Mouse (Mus musculus): ENCODE results near the gene Zfp385b. TPM values are rescaled to one million over a fixed set of nuclear protein-coding genes. Genes with fewer than 3 reads are reported as not detected.

Gene Zfp385b
- polyA plus RNA-seq, 1 experiment, result 66.9 TPM

GRCm38 (mm10) chr2:77662171-77662570 lies 157.3 kb downstream of the Zfp385b start:
- TF ChIP-seq CTCF (IDR thresholded peaks at IDR 0.05; ENCODE audit: borderline replicate concordance, insufficient read depth, low read depth, low read length), result no peak
- no peak for TF ChIP-seq POLR2A (IDR thresholded peaks at IDR 0.05; ENCODE audit: borderline replicate concordance, insufficient read depth, low read length)
- Histone ChIP-seq H3K4me1 (ENCODE audit: control insufficient read depth, insufficient read depth, low read length) (peaks cover 5% of the 10 kb centered on the region), H3K4me3 (replicated peaks; ENCODE audit: insufficient read depth, low read depth, low read length) (no peak overlapping the region), H3K27me3 (ENCODE audit: control insufficient read depth, insufficient read depth, low read length) (no peaks in the 10 kb centered on the region), H3K27ac (ENCODE audit: insufficient read depth, low read length) (no peak overlapping the region)
- DNase-seq, result peak in 1 of 2 experiments; percentile 42
- WGBS, result 37% methylated on average over 5 of the region's 5 CpGs

DNA sequence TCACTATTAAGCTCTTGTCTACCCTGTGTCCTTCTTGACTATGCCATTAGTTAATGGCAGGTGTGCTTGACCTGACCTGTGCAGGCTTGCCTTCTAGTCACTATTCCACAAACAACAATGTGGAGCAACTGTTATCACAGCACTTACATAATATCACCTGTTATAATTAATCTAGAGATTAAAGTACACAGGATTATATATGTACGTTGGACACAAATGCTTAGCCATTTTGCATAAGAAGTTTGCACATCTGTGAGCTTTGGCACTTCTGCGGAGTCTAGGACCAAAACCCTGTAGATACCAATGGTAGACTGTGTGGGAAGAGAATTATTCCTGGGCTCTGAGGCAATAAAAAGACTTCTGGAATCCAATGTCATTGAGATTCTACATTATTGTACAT lies 165.8 kb downstream of the Zfp385b start:
- no peak overlapping the region for H3K27ac ChIP-seq (ENCODE audit: insufficient read depth, low read length)

DNA sequence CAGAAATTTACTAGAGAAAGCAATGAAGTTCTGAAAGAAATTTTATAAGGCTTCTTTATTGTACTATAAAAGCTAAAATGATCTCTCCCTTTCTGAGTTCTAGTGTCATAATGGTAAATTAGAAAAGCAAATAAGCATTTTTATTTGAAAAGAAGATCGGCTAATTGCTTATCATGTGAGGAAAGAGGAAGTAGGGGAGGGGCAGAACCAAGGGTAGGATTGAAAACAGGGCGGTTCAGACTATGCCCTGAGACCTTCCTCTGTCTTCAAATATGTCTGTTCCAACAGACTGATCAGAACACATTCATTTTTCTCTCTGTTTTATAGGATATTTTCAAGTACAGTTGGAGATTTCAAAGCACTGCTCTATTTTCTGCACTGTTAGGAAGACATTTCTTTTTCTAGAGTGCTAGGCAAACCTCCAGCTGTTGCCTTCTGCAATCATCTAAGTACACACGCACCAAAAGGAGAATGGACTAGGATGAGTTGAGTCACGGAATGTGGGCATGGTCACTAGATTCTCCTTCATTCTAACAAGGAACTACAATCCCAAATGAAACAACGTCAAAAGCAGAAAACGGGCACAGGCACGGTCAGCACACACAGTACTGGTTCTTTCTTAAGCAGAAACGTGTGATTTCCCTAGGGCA lies 177.8 kb downstream of the Zfp385b start:
- Histone ChIP-seq H3K27ac (ENCODE audit: insufficient read depth, low read length) (no peak overlapping the region), H3K4me1 (ENCODE audit: control insufficient read depth, insufficient read depth, low read length) (peaks cover 2% of the 10 kb centered on the region), H3K27me3 (ENCODE audit: control insufficient read depth, insufficient read depth, low read length) (no peaks in the 10 kb centered on the region), H3K4me3 (replicated peaks; ENCODE audit: insufficient read depth, low read depth, low read length) (no peak overlapping the region)
- no peak for TF ChIP-seq POLR2A (IDR thresholded peaks at IDR 0.05; ENCODE audit: borderline replicate concordance, insufficient read depth, low read length)
- TF ChIP-seq CTCF (IDR thresholded peaks at IDR 0.05; ENCODE audit: borderline replicate concordance, insufficient read depth, low read depth, low read length), result no peak
- no peak for DNase-seq
- 90% methylated on average over 8 of the region's 8 CpGs for WGBS

More for the DNA sequence above, 165.8 kb downstream of the Zfp385b start:
- no peak for DNase-seq
- H3K4me3 ChIP-seq (replicated peaks; ENCODE audit: insufficient read depth, low read depth, low read length), result no peak overlapping the region
- no peaks in the 10 kb centered on the region; the same call in 1 of the 2 replicates for H3K4me1 ChIP-seq (ENCODE audit: control insufficient read depth, insufficient read depth, low read length)
- 93% methylated on average over 2 of the region's 2 CpGs for WGBS
- TF ChIP-seq POLR2A (IDR thresholded peaks at IDR 0.05; ENCODE audit: borderline replicate concordance, insufficient read depth, low read length), result no peak
- TF ChIP-seq CTCF (IDR thresholded peaks at IDR 0.05; ENCODE audit: borderline replicate concordance, insufficient read depth, low read depth, low read length), result no peak
- no peaks in the 10 kb centered on the region for H3K27me3 ChIP-seq (ENCODE audit: control insufficient read depth, insufficient read depth, low read length)

DNA sequence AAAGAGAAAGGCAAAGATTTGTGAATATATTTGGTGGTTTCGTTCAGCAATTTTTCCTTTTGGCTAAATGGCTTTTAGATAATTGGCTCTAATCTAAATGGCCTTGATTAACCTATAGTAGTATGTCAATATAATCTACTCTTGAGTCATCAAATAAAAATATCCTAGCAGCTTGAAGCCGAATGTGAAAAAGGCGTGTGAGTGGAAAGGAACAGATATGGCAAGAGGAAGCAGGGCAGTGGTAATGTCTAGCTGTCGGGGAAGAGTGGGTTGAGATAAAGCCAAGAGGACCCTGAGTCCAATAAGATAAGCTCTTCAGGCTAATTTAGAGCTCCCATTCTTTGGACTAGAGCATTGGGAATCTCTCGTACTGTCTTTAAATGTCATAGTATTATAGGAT lies 179.4 kb downstream of the Zfp385b start:
- DNase-seq, result no peak
- WGBS, result 62% methylated on average over 5 of the region's 5 CpGs
- no peak overlapping the region for H3K4me3 ChIP-seq (replicated peaks; ENCODE audit: insufficient read depth, low read depth, low read length)
- peaks cover 5% of the 10 kb centered on the region for H3K4me1 ChIP-seq (ENCODE audit: control insufficient read depth, insufficient read depth, low read length)
- H3K27me3 ChIP-seq (ENCODE audit: control insufficient read depth, insufficient read depth, low read length), result no peaks in the 10 kb centered on the region
- H3K27ac ChIP-seq (ENCODE audit: insufficient read depth, low read length), result no peak overlapping the region
- no peak for TF ChIP-seq POLR2A (IDR thresholded peaks at IDR 0.05; ENCODE audit: borderline replicate concordance, insufficient read depth, low read length)
- no peak for TF ChIP-seq CTCF (IDR thresholded peaks at IDR 0.05; ENCODE audit: borderline replicate concordance, insufficient read depth, low read depth, low read length)

DNA sequence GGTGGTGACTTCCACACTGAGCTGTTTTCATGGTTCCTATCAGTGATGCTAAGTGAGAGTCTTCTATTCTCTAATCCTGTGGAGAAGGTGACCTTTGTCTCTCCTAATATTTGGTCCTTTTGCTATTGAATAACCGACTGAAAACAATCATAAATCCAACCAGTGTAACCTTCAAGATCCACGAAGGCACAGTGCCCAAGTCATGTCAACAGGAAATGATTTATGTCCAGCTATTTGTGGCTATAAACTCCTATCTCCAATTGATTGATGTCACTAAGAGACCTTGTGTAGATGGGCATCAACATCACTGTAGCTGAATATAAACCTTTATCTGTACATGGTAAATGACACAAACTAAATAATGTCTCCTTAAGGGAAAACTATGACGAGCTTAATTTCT lies 187.8 kb downstream of the Zfp385b start:
- WGBS, result 36% methylated on average over 3 of the region's 3 CpGs
- H3K27ac ChIP-seq (ENCODE audit: insufficient read depth, low read length), result no peak overlapping the region

GRCm38 (mm10) chr2:77627622-77628231 lies 191.7 kb downstream of the Zfp385b start:
- TF ChIP-seq POLR2A (IDR thresholded peaks at IDR 0.05; ENCODE audit: borderline replicate concordance, insufficient read depth, low read length), result no peak
- Histone ChIP-seq H3K27ac (ENCODE audit: insufficient read depth, low read length) (no peak overlapping the region), H3K27me3 (ENCODE audit: control insufficient read depth, insufficient read depth, low read length) (no peaks in the 10 kb centered on the region), H3K4me3 (replicated peaks; ENCODE audit: insufficient read depth, low read depth, low read length) (no peak overlapping the region), H3K4me1 (ENCODE audit: control insufficient read depth, insufficient read depth, low read length) (peaks cover 3% of the 10 kb centered on the region)
- 87% methylated on average over 3 of the region's 3 CpGs for WGBS
- no peak for DNase-seq

More for the DNA sequence above, 187.8 kb downstream of the Zfp385b start:
- Histone ChIP-seq H3K27me3 (ENCODE audit: control insufficient read depth, insufficient read depth, low read length) (no peaks in the 10 kb centered on the region), H3K4me3 (replicated peaks; ENCODE audit: insufficient read depth, low read depth, low read length) (no peak overlapping the region), H3K4me1 (ENCODE audit: control insufficient read depth, insufficient read depth, low read length) (peaks cover 4% of the 10 kb centered on the region)
- DNase-seq, result no peak
- TF ChIP-seq POLR2A (IDR thresholded peaks at IDR 0.05; ENCODE audit: borderline replicate concordance, insufficient read depth, low read length) (no peak), CTCF (IDR thresholded peaks at IDR 0.05; ENCODE audit: borderline replicate concordance, insufficient read depth, low read depth, low read length) (no peak)

GRCm38 (mm10) chr2:77618686-77619085 lies 200.8 kb downstream of the Zfp385b start:
- Histone ChIP-seq H3K27me3 (ENCODE audit: control insufficient read depth, insufficient read depth, low read length) (no peaks in the 10 kb centered on the region), H3K4me1 (ENCODE audit: control insufficient read depth, insufficient read depth, low read length) (no peaks in the 10 kb centered on the region), H3K4me3 (replicated peaks; ENCODE audit: insufficient read depth, low read depth, low read length) (no peak overlapping the region), H3K27ac (ENCODE audit: insufficient read depth, low read length) (no peak overlapping the region)
- no peak for TF ChIP-seq POLR2A (IDR thresholded peaks at IDR 0.05; ENCODE audit: borderline replicate concordance, insufficient read depth, low read length)
- TF ChIP-seq CTCF (IDR thresholded peaks at IDR 0.05; ENCODE audit: borderline replicate concordance, insufficient read depth, low read depth, low read length), result no peak
- DNase-seq, result no peak
- 82% methylated on average over 4 of the region's 4 CpGs for WGBS

Measured in cerebellum, adult 2 months (tissue).